Mouse (Mus musculus) small intestine, adult 2 months (tissue): ENCODE data around the gene Pigz.
"Not testable (repeated sequence)": the region's sequence is repeated elsewhere in the genome, so short reads cannot be mapped to it uniquely, and the experiment has no call there.

Experiments used
- CTCF ChIP-seq: fragments of 200-500 bp; IDR thresholded peaks from 2 replicates; pipeline ENCODE4 v1.5.1; 2012; ENCODE audit warnings: low read depth, mild to moderate bottlenecking, control low read depth, inconsistent platforms, low read length, moderate library complexity, mixed read lengths; ENCODE audit not compliant: insufficient replicate concordance, insufficient read length; ENCODE audit errors: extremely low read depth
- POLR2A ChIP-seq: fragments of 200-500 bp; IDR thresholded peaks from 2 replicates; pipeline ENCODE4 v1.6.1; 2012; ENCODE audit warnings: low read depth, mild to moderate bottlenecking, control low read depth, inconsistent platforms, low read length, moderate library complexity

DNA sequence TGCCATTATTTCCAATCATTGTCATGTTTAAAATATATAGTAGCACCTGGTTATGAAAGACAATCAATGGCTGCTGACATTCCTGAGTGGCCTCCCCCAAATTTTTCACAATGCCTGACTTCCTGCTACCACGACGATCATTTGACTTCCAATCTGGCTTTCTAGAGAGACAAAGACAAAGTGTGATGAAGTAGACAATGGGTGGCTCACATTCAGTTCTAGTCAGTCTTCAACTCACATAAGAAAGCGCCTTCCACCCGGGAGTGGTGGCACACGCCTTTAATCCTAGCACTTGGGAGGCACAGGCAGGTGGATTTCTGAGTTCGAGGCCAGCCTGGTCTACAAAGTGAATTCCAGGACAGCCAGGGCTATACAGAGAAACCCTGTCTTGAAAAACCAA, 12.3 kb downstream of the Pigz start:
- TF ChIP-seq CTCF, POLR2A: not testable (repeated sequence)
